Comparison of ENCODE assay signal across 8 mouse cellular contexts in the genomic region with DNA sequence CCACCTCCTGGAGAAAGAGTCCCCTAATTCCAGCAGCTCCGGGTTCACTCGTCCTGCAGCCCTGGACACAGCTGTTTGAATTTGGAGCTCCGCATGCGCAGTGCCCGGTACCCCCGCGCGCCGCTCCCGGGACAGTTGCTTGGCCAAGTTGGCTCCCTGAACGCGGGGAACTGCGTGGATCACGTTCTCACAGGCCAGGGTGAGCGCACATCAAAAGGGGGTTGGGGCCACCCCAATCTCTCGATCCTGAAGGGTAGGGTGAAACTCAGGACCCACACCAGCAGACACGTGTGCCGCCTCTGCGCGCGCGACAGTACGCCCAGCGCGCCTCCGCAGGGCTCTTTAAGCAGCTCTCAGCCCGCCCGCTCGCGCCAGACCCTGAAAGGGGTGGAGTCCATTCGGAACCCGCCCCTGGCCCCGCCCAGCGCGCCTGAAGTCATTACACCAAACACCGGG. TPM values are rescaled to one million over a fixed set of nuclear protein-coding genes. Genes with fewer than 3 reads are reported as not detected.
DNase-seq lines count a peak whose midpoint lies in the region; ATAC-seq lines count a peak whose summit lies in the region.

Kcnk5 (minus strand) TSS at position 344 of the 456 bp plus-strand sequence.

- under 1% methylated on average over 36 of the region's 36 CpGs for WGBS in hindbrain, embryonic 14.5 days

- peak; percentile 69 for DNase-seq in T-cell, adult 2 months (ENCODE audit: low spot score)
- peak; percentile 11 to 31 for DNase-seq in cerebellum, postnatal 36 days
- peak; percentile 46 to 64 for DNase-seq in frontal cortex, postnatal 36 days (ENCODE audit: low spot score in 2 of 2)
- DNase-seq in hindbrain, embryonic 14.5 days (ENCODE audit: low spot score) = peak; percentile 80
- peak; percentile 60 to 63 for DNase-seq in layer of hippocampus, postnatal 25 days (ENCODE audit: extremely low spot score in 1 of 2, low spot score in 1 of 2)
- DNase-seq in lung, postnatal 25 days (ENCODE audit: low spot score) = peak; percentile 91
- DNase-seq in retina, embryonic 14.5 days (ENCODE audit: low spot score) = peak; percentile 88
- peak; percentile 88 to 89 for DNase-seq in thymus, postnatal 36 days

- H3K27me3 ChIP-seq in hindbrain, embryonic 14.5 days (ENCODE audit: control insufficient read depth, insufficient read depth, low read length) = peaks cover 10% of the 10 kb centered on the region

- peak within 1 kb of the TSS; percentile 44 for H3K9ac ChIP-seq in hindbrain, embryonic 14.5 days

- ATAC-seq in hindbrain, embryonic 14.5 days (ENCODE audit: low FRiP score) = peak; percentile 94

- H3K9me3 ChIP-seq in hindbrain, embryonic 14.5 days (ENCODE audit: control insufficient read depth, low read length) = no peaks in the 10 kb centered on the region

- H3K4me1 ChIP-seq in hindbrain, embryonic 14.5 days (replicated peaks; ENCODE audit: control insufficient read depth, insufficient read depth, low read length) = peaks cover 8% of the 10 kb centered on the region

- H3K36me3 ChIP-seq in hindbrain, embryonic 14.5 days (replicated peaks; ENCODE audit: control insufficient read depth, insufficient read depth) = no peaks in the 10 kb centered on the region

- H3K4me2 ChIP-seq in hindbrain, embryonic 14.5 days (replicated peaks) = peak within 1 kb of the TSS; percentile 82

- H3K27ac ChIP-seq in hindbrain, embryonic 14.5 days = no peak within 1 kb of the TSS

- peak within 1 kb of the TSS; percentile 49 for H3K4me3 ChIP-seq in hindbrain, embryonic 14.5 days (replicated peaks; ENCODE audit: low read length)

RNA-seq across cellular contexts. Expression of gene Kcnk5, which starts in this region (rescaled TPM):
- 0.65 and 1.2 TPM in 2 replicates for polyA plus RNA-seq in hindbrain, embryonic 14.5 days (2014; fragmentation: Nextera tagmentation; extraction: Ambion mirVana)
- total RNA-seq in layer of hippocampus, postnatal 25 days (2021) = under 1 TPM; 0.42 to 0.57 TPM

Comparison
In these comparisons a context has a peak if more than half of its experiments do, and no peak if none do; other contexts are left out.
1. Peak in DNase-seq in layer of hippocampus, postnatal 25 days; RNA of the gene not detected or under 1 TPM.
2. DNase-seq: peak in every context shown above with its lines; median percentile 91 in lung, postnatal 25 days; 88 in thymus, postnatal 36 days; 88 in retina, embryonic 14.5 days; 80 in hindbrain, embryonic 14.5 days; 69 in T-cell, adult 2 months; 62 in layer of hippocampus, postnatal 25 days; 55 in frontal cortex, postnatal 36 days; 21 in cerebellum, postnatal 36 days.